Mouse (Mus musculus): Measurements from ENCODE around the gene Kcnb1. TPM values are rescaled to one million over a fixed set of nuclear protein-coding genes. Genes with fewer than 3 reads are reported as not detected.

Gene Kcnb1
- polyA plus RNA-seq, 1 experiment from 2014 or later = 0.85 TPM

GRCm38 (mm10) chr2:167163134-167163533 lies 26.8 kb downstream of the Kcnb1 start:
- Histone ChIP-seq H3K4me3 (ENCODE audit: control insufficient read depth in 1 of 2, insufficient read depth in 1 of 2, low read depth in 1 of 2, low read length in 2 of 2) (no peak overlapping the region), H3K9me3 (ENCODE audit: control insufficient read depth, low read length) (0 out of 2 replicates have a peak, but pooled peaks cover 5% of the 10 kb centered on the region), H3K4me1 (ENCODE audit: control insufficient read depth in 2 of 2, insufficient read depth in 2 of 2, low read length in 2 of 2) (peaks cover 10 to 19% of the 10 kb centered on the region in 2 experiments), H3K36me3 (ENCODE audit: control insufficient read depth, insufficient read depth, low read length) (no peaks in the 10 kb centered on the region), H3K9ac (ENCODE audit: low read length) (no peak overlapping the region), H3K27ac (replicated peaks in 1 of 2; ENCODE audit: control insufficient read depth in 1 of 2, insufficient read depth in 1 of 2, low read depth in 2 of 2, low read length in 2 of 2) (peak overlapping the region in 1 of 2 experiments; percentile 37; a peak in 1 of 4 replicates), H3K4me2 (ENCODE audit: low read length) (no peak overlapping the region), H3K27me3 (ENCODE audit: control insufficient read depth, insufficient read depth, low read length) (no peaks in the 10 kb centered on the region)
- no peak for ATAC-seq (ENCODE audit: insufficient number of reproducible peaks, insufficient read depth, low FRiP score, low read depth)
- WGBS = 93% methylated on average over 10 of the region's 10 CpGs

GRCm38 (mm10) chr2:167162516-167163021 lies 27.4 kb downstream of the Kcnb1 start:
- H3K27me3 ChIP-seq (ENCODE audit: control insufficient read depth, insufficient read depth, low read length) = no peaks in the 10 kb centered on the region
- H3K36me3 ChIP-seq (ENCODE audit: control insufficient read depth, insufficient read depth, low read length) = no peaks in the 10 kb centered on the region
- H3K4me3 ChIP-seq (ENCODE audit: control insufficient read depth in 1 of 2, insufficient read depth in 1 of 2, low read depth in 1 of 2, low read length in 2 of 2) = no peak overlapping the region
- no peak overlapping the region for H3K4me2 ChIP-seq (ENCODE audit: low read length)
- H3K9ac ChIP-seq (ENCODE audit: low read length) = no peak overlapping the region
- peaks cover 5 to 13% of the 10 kb centered on the region in 2 experiments for H3K4me1 ChIP-seq (ENCODE audit: control insufficient read depth in 2 of 2, insufficient read depth in 2 of 2, low read length in 2 of 2)
- H3K9me3 ChIP-seq (ENCODE audit: control insufficient read depth, low read length) = 0 out of 2 replicates have a peak, but pooled peaks cover 5% of the 10 kb centered on the region
- H3K27ac ChIP-seq (replicated peaks in 1 of 2; ENCODE audit: control insufficient read depth in 1 of 2, insufficient read depth in 1 of 2, low read depth in 2 of 2, low read length in 2 of 2) = peak overlapping the region in 1 of 2 experiments; percentile 37; a peak in 1 of 4 replicates
- WGBS = 49% methylated on average over 10 of the region's 10 CpGs
- no peak for ATAC-seq (ENCODE audit: insufficient number of reproducible peaks, insufficient read depth, low FRiP score, low read depth)

DNA sequence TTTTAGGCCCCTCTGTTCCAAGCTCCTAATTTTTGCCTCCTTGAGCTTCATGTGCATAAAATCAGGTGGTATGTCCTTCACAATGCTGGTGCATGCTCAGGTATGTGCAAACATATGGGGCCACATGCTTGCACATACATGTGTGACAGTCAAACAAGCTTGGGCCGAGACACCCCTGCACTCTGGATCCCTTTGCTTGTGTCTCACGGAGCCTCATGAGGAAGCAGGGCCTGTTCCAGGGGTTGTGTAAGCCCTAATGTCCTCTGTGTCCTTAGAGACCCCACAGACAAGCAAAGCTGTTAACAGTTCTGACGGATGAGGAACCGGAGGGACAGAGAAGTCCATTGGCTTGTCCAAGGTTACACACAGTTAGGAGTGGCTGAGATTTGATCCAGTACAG lies 30.2 kb downstream of the Kcnb1 start:
- Histone ChIP-seq H3K4me1 (ENCODE audit: control insufficient read depth in 2 of 2, insufficient read depth in 2 of 2, low read length in 2 of 2) (peaks cover 13 to 23% of the 10 kb centered on the region in 2 experiments; a peak in 3 of 4 replicates), H3K36me3 (ENCODE audit: control insufficient read depth, insufficient read depth, low read length) (no peaks in the 10 kb centered on the region), H3K27me3 (ENCODE audit: control insufficient read depth, insufficient read depth, low read length) (no peaks in the 10 kb centered on the region), H3K4me3 (ENCODE audit: control insufficient read depth in 1 of 2, insufficient read depth in 1 of 2, low read depth in 1 of 2, low read length in 2 of 2) (no peak overlapping the region), H3K9ac (ENCODE audit: low read length) (no peak overlapping the region), H3K4me2 (ENCODE audit: low read length) (no peak overlapping the region), H3K27ac (replicated peaks in 1 of 2; ENCODE audit: control insufficient read depth in 1 of 2, insufficient read depth in 1 of 2, low read depth in 2 of 2, low read length in 2 of 2) (no peak overlapping the region), H3K9me3 (ENCODE audit: control insufficient read depth, low read length) (0 out of 2 replicates have a peak, but pooled peaks cover 5% of the 10 kb centered on the region)
- no peak for ATAC-seq (ENCODE audit: insufficient number of reproducible peaks, insufficient read depth, low FRiP score, low read depth)
- WGBS = 86% methylated on average over 4 of the region's 4 CpGs

DNA sequence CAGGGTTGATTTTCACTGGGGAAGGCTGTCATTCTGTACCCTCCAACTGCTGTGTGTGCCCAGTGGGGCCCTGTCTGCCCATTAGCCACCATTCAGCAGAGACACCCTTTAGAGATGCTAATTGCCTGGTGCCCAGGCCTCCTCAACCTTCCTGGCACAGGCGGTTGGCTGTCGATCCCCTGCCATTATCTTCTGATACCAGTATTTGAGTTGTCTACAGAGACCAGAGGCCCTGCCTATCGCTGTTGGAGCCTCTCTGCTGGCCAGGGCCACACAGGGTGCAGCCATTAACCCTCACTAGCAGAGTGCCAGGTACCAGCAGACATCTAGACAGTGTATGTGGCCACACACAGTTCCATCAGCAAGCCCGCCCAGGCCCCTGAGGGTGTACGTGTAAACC lies 31.2 kb downstream of the Kcnb1 start:
- H3K27ac ChIP-seq (replicated peaks in 1 of 2; ENCODE audit: control insufficient read depth in 1 of 2, insufficient read depth in 1 of 2, low read depth in 2 of 2, low read length in 2 of 2) = no peak overlapping the region
- 0 out of 2 replicates have a peak, but pooled peaks cover 4% of the 10 kb centered on the region for H3K27me3 ChIP-seq (ENCODE audit: control insufficient read depth, insufficient read depth, low read length)

DNA sequence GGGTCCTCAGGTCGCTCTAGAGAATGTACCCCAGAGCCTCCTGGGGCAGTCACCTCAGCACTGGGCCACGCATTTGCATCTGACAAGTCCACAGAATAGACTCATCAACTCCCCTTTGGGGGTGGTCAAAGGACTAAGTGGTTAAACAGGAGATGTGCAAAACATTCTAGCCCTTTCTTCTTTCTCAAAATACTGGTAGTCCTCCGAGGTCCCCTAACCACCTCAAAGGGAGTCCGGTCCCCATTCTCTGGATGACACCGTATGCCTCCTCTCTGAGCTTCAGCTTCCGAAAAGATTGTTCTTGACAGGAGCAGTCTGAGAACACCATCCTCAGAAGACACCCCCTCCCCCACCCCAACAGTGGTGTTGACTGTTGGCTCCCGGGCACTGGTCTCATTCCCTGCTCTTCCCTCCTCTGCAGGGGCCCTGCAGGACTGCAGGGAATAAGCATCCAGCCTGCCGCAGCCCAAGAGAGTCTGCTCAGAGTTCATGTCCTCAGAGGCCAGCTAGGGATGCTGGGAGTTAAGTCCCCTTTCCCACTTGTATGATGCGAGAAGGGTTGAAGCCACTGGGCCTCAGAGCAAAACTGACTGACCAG lies 33.7 kb downstream of the Kcnb1 start:
- Histone ChIP-seq H3K9me3 (ENCODE audit: control insufficient read depth, low read length) (peaks cover 3% of the 10 kb centered on the region; the same call in 1 of the 2 replicates), H3K36me3 (ENCODE audit: control insufficient read depth, insufficient read depth, low read length) (no peaks in the 10 kb centered on the region), H3K9ac (ENCODE audit: low read length) (no peak overlapping the region), H3K27ac (replicated peaks in 1 of 2; ENCODE audit: control insufficient read depth in 1 of 2, insufficient read depth in 1 of 2, low read depth in 2 of 2, low read length in 2 of 2) (no peak overlapping the region), H3K27me3 (ENCODE audit: control insufficient read depth, insufficient read depth, low read length) (0 out of 2 replicates have a peak, but pooled peaks cover 4% of the 10 kb centered on the region), H3K4me2 (ENCODE audit: low read length) (no peak overlapping the region), H3K4me1 (ENCODE audit: control insufficient read depth in 2 of 2, insufficient read depth in 2 of 2, low read length in 2 of 2) (peaks cover 13 to 15% of the 10 kb centered on the region in 2 experiments; a peak in 3 of 4 replicates), H3K4me3 (ENCODE audit: control insufficient read depth in 1 of 2, insufficient read depth in 1 of 2, low read depth in 1 of 2, low read length in 2 of 2) (no peak overlapping the region)
- ATAC-seq (ENCODE audit: insufficient number of reproducible peaks, insufficient read depth, low FRiP score, low read depth) = no peak
- WGBS = 40% methylated on average over 9 of the region's 9 CpGs

More for the DNA sequence above, 31.2 kb downstream of the Kcnb1 start:
- no peak overlapping the region for H3K4me2 ChIP-seq (ENCODE audit: low read length)
- 0 out of 2 replicates have a peak, but pooled peaks cover 5% of the 10 kb centered on the region for H3K9me3 ChIP-seq (ENCODE audit: control insufficient read depth, low read length)
- WGBS = 78% methylated on average over 5 of the region's 5 CpGs
- H3K4me1 ChIP-seq (ENCODE audit: control insufficient read depth in 2 of 2, insufficient read depth in 2 of 2, low read length in 2 of 2) = peaks cover 13 to 23% of the 10 kb centered on the region in 2 experiments; a peak in 3 of 4 replicates
- no peak overlapping the region for H3K4me3 ChIP-seq (ENCODE audit: control insufficient read depth in 1 of 2, insufficient read depth in 1 of 2, low read depth in 1 of 2, low read length in 2 of 2)
- H3K36me3 ChIP-seq (ENCODE audit: control insufficient read depth, insufficient read depth, low read length) = no peaks in the 10 kb centered on the region
- no peak for ATAC-seq (ENCODE audit: insufficient number of reproducible peaks, insufficient read depth, low FRiP score, low read depth)
- H3K9ac ChIP-seq (ENCODE audit: low read length) = no peak overlapping the region

GRCm38 (mm10) chr2:167155541-167155973 lies 34.4 kb downstream of the Kcnb1 start:
- H3K27me3 ChIP-seq (ENCODE audit: control insufficient read depth, insufficient read depth, low read length) = 0 out of 2 replicates have a peak, but pooled peaks cover 4% of the 10 kb centered on the region

DNA sequence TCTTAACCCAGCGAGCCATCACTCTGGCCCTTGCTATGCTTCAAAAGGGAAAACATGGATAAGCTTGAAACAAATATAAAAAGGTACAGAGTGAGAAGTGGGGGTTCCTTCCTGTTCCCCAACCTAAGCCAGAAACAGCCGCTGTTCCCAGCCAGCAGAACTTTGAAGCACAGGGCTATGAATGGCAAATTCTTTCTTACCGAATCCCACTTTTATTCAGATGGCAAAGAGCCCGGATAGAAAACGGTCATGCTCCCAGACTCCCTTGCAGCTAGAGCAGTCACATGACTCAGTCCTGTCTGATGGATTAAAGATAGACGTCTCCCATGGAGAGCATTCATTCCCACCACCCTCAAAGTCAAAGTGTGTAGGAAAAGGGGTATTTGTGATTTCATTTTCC lies 39.1 kb downstream of the Kcnb1 start:
- H3K36me3 ChIP-seq (ENCODE audit: control insufficient read depth, insufficient read depth, low read length) = no peaks in the 10 kb centered on the region
- 0 out of 2 replicates have a peak, but pooled peaks cover 4% of the 10 kb centered on the region for H3K27me3 ChIP-seq (ENCODE audit: control insufficient read depth, insufficient read depth, low read length)
- ATAC-seq (ENCODE audit: insufficient number of reproducible peaks, insufficient read depth, low FRiP score, low read depth) = no peak
- no peak overlapping the region for H3K27ac ChIP-seq (replicated peaks in 1 of 2; ENCODE audit: control insufficient read depth in 1 of 2, insufficient read depth in 1 of 2, low read depth in 2 of 2, low read length in 2 of 2)
- 88% methylated on average over 6 of the region's 6 CpGs for WGBS
- H3K4me1 ChIP-seq (ENCODE audit: control insufficient read depth in 2 of 2, insufficient read depth in 2 of 2, low read length in 2 of 2) = peaks cover 7 to 10% of the 10 kb centered on the region in 2 experiments; a peak in 3 of 4 replicates
- no peak overlapping the region for H3K4me2 ChIP-seq (ENCODE audit: low read length)
- no peaks in the 10 kb centered on the region; the same call in 1 of the 2 replicates for H3K9me3 ChIP-seq (ENCODE audit: control insufficient read depth, low read length)
- no peak overlapping the region for H3K9ac ChIP-seq (ENCODE audit: low read length)
- H3K4me3 ChIP-seq (ENCODE audit: control insufficient read depth in 1 of 2, insufficient read depth in 1 of 2, low read depth in 1 of 2, low read length in 2 of 2) = no peak overlapping the region

More at GRCm38 (mm10) chr2:167155541-167155973, 34.4 kb downstream of the Kcnb1 start:
- Histone ChIP-seq H3K4me3 (ENCODE audit: control insufficient read depth in 1 of 2, insufficient read depth in 1 of 2, low read depth in 1 of 2, low read length in 2 of 2) (no peak overlapping the region), H3K9ac (ENCODE audit: low read length) (no peak overlapping the region), H3K27ac (replicated peaks in 1 of 2; ENCODE audit: control insufficient read depth in 1 of 2, insufficient read depth in 1 of 2, low read depth in 2 of 2, low read length in 2 of 2) (no peak overlapping the region), H3K4me2 (ENCODE audit: low read length) (no peak overlapping the region), H3K4me1 (ENCODE audit: control insufficient read depth in 2 of 2, insufficient read depth in 2 of 2, low read length in 2 of 2) (peaks cover 13 to 15% of the 10 kb centered on the region in 2 experiments; a peak in 3 of 4 replicates), H3K9me3 (ENCODE audit: control insufficient read depth, low read length) (no peaks in the 10 kb centered on the region; the same call in 1 of the 2 replicates), H3K36me3 (ENCODE audit: control insufficient read depth, insufficient read depth, low read length) (no peaks in the 10 kb centered on the region)
- peak; percentile 10; the same call in 1 of the 2 replicates for ATAC-seq (ENCODE audit: insufficient number of reproducible peaks, insufficient read depth, low FRiP score, low read depth)
- WGBS = 34% methylated on average over 4 of the region's 4 CpGs
